Comparison of ENCODE assay signal across 14 mouse cellular contexts in genomic region chr5:122756144-122756543, GRCm38 (mm10). TPM values are rescaled to one million over a fixed set of nuclear protein-coding genes. Genes with fewer than 3 reads are reported as not detected.
DNase-seq lines count a peak whose midpoint lies in the region; ATAC-seq and TF ChIP-seq lines count a peak whose summit lies in the region.
"Had no signal": no experiment of that assay in that cellular context is flagged by ENCODE, and none has a peak within 500 bp of the region (broad histone marks: within the 10 kb centered on the region; RNA-seq: fewer than 3 reads in every experiment).

No protein-coding gene starts in this region.

- TF ChIP-seq CTCF in cerebellum, adult 2 months (IDR thresholded peaks at IDR 0.05; ENCODE audit: borderline replicate concordance, insufficient read depth, low read depth, low read length) = no peak
- no peak for TF ChIP-seq CTCF in lung, postnatal 0 days (IDR thresholded peaks at IDR 0.05)

- H3K36me3 ChIP-seq in lung, postnatal 0 days (ENCODE audit: insufficient read depth, low read length) = peaks cover 5% of the 10 kb centered on the region; the same call in 1 of the 2 replicates

- no peak for ATAC-seq in lung, postnatal 0 days
- ATAC-seq: activated CD4-positive, CD25-positive, alpha-beta regulatory T cell, adult 4 months; CD4-positive, CD25-positive, alpha-beta regulatory T cell, adult 4 months; Patski had no signal

- DNase-seq in cerebellum, adult 2 months = no peak
- DNase-seq in cerebellum, postnatal 4 days (ENCODE audit: low spot score in 2 of 2) = no peak
- DNase-seq in ES-CJ7 (ENCODE audit: low read depth, low spot score) = peak; percentile 49
- DNase-seq in R1 (ENCODE audit: low read depth, low spot score) = peak; percentile 58
- peak; percentile 56 for DNase-seq in ZHBTc4 (ENCODE audit: low read depth, low spot score)
- DNase-seq in lung, postnatal 0 days (ENCODE audit: low spot score) = no peak
- no peak for DNase-seq in thymus, postnatal 10 days (ENCODE audit: low spot score in 2 of 2)
- DNase-seq in heart, postnatal 14 days = no peak
- DNase-seq: B cell, adult 2 months had no signal

- no peak for TF ChIP-seq POLR2A in cerebellum, adult 2 months (IDR thresholded peaks at IDR 0.05; ENCODE audit: borderline replicate concordance, insufficient read depth, low read length)

- intact Hi-C loops in heart, postnatal 14 days (cut with DNase I) = no loop called here

- peak overlapping the region; percentile 47; the same call in 1 of the 2 replicates for H3K27ac ChIP-seq in cerebellum, adult 2 months (ENCODE audit: insufficient read depth, low read length)
- H3K27ac ChIP-seq in lung, postnatal 0 days (ENCODE audit: low read length) = no peak overlapping the region

- H3K9ac ChIP-seq in lung, postnatal 0 days (replicated peaks; ENCODE audit: low read depth) = no peak overlapping the region

- H3K27me3 ChIP-seq in cerebellum, adult 2 months (ENCODE audit: control insufficient read depth, insufficient read depth, low read length) = no peaks in the 10 kb centered on the region
- H3K27me3 ChIP-seq in lung, postnatal 0 days (replicated peaks; ENCODE audit: insufficient read depth, low read length) = no peaks in the 10 kb centered on the region
- H3K27me3 ChIP-seq: CH12.LX, Patski had no signal

- H3K4me3 ChIP-seq in cerebellum, adult 2 months (replicated peaks; ENCODE audit: insufficient read depth, low read depth, low read length) = no peak overlapping the region
- H3K4me3 ChIP-seq in lung, postnatal 0 days (ENCODE audit: low read depth, low read length) = no peak overlapping the region

- WGBS in cerebellum, adult 2 months = 34% methylated on average over 6 of the region's 6 CpGs
- 76% methylated on average over 6 of the region's 6 CpGs for WGBS in lung, postnatal 0 days

- H3K4me2 ChIP-seq in lung, postnatal 0 days (replicated peaks; ENCODE audit: low read depth, low read length) = no peak overlapping the region

- no peak for TF ChIP-seq EP300 in lung, postnatal 0 days (IDR thresholded peaks at IDR 0.05)

- no peaks in the 10 kb centered on the region for H3K9me3 ChIP-seq in lung, postnatal 0 days (ENCODE audit: low read length)
- H3K9me3 ChIP-seq: G1E had no signal

- peaks cover 13% of the 10 kb centered on the region for H3K4me1 ChIP-seq in cerebellum, adult 2 months (ENCODE audit: control insufficient read depth, insufficient read depth, low read length)
- no peaks in the 10 kb centered on the region for H3K4me1 ChIP-seq in lung, postnatal 0 days (ENCODE audit: insufficient read depth, low read depth, low read length)

RNA-seq across cellular contexts. Expression of gene Camkk2, which starts 23.1 kb away (rescaled TPM):
- polyA plus RNA-seq in cerebellum, adult 2 months (2012; rRNA removed) = 212 and 243 TPM in 2 replicates
- polyA plus RNA-seq in lung, postnatal 0 days (2015; fragmentation: Nextera tagmentation; extraction: Ambion mirVana) = 29.2 and 29.6 TPM in 2 replicates
- 10 to 100 TPM; 11.4 to 11.7 TPM for total RNA-seq in heart, postnatal 14 days (2021)

RNA-seq across cellular contexts. Expression of gene P2rx4, which starts 48.8 kb away (rescaled TPM):
- polyA plus RNA-seq in cerebellum, adult 2 months (2012; rRNA removed) = 42.0 and 48.3 TPM in 2 replicates
- 57.8 and 61.1 TPM in 2 replicates for polyA plus RNA-seq in lung, postnatal 0 days (2015; fragmentation: Nextera tagmentation; extraction: Ambion mirVana)
- total RNA-seq in heart, postnatal 14 days (2021) = 10 to 100 TPM; 13.5 to 14.1 TPM

Comparison
In these comparisons a context has a peak if more than half of its experiments do, and no peak if none do; other contexts are left out.
1. DNase-seq: peak in ES-CJ7 (single experiment), R1 (single experiment) and ZHBTc4 (single experiment); none in cerebellum, adult 2 months (0 of 2), cerebellum, postnatal 4 days (0 of 2), lung, postnatal 0 days (single experiment), thymus, postnatal 10 days (0 of 2) and heart, postnatal 14 days (0 of 2).